Mouse (Mus musculus) brain, embryonic 14.5 days (tissue): ENCODE results near the gene Mprip.

Experiments
- CTCF ChIP-seq: fragments of 200-500 bp; IDR thresholded peaks from 2 replicates; pipeline ENCODE4 v1.5.1; 2012; ENCODE audit warnings: inconsistent platforms, mild to moderate bottlenecking, moderate library complexity, borderline replicate concordance; ENCODE audit not compliant: insufficient read depth, insufficient read length; ENCODE audit errors: extremely low read depth
- POLR2A ChIP-seq: fragments of 200-500 bp; IDR thresholded peaks from 2 replicates; pipeline ENCODE4 v1.6.1; 2012; ENCODE audit warnings: mild to moderate bottlenecking, inconsistent platforms, borderline replicate concordance; ENCODE audit not compliant: poor library complexity, insufficient read depth, insufficient read length, severe bottlenecking; ENCODE audit errors: extremely low read depth

DNA sequence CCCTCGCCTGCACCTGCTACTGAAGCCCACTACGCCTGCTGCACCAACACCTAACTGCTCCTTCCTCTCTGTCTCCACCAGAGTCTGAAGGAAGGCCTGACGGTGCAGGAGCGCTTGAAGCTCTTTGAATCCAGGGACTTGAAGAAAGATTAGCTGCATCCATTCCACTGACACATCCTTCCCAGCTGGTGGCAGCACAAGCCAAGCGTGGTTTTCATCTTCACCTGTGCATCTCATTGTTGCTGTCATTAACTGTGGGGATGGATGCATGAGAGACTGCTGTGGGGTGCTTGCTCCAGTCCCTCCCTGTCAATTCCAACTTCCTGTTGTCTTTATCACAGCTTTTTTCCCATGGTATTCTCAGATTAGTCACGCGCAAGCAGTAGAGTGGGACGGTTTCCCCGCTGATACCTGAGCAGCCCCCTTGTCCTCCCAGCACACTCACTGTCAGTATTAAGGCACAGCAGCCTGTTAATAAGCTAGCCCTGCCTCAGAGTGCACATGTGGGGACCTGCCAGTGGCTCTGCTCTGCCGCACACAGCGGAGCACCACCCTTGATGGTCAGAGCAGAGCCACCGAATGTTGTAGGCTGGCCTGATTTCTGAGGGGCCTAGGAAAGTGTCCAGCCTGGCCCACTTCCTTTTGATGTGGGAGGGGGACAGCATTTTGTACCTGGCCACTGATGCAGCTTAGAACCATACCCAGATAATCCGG is 114.5 kb downstream of the Mprip start:
- TF ChIP-seq POLR2A (no peak), CTCF (no peak)
